Mouse (Mus musculus) neural tube, embryonic 13.5 days (tissue): ENCODE measurements around the gene Slc20a1. TPM values are rescaled to one million over a fixed set of nuclear protein-coding genes. Genes with fewer than 3 reads are reported as not detected.

Source experiments
- ATAC-seq: fragments of 200-750 bp; cut with Nextera tagmentation; 2 replicates; pipeline ENCODE4 v1.8.0; 2017; ENCODE audit warnings: low read depth, mild to moderate bottlenecking, moderate TSS enrichment, moderate library complexity
- H3K27ac ChIP-seq: fragments of 300-500 bp; sonication (generic); replicated peaks from 2 replicates; pipeline ENCODE4 v1.5.1; 2015; ENCODE audit warnings: moderate library complexity, mild to moderate bottlenecking, inconsistent platforms
- H3K27me3 ChIP-seq: fragments of 300-500 bp; sonication (generic); 2 replicates; pipeline ENCODE4 v1.6.1; 2015; ENCODE audit warnings: mild to moderate bottlenecking, inconsistent platforms
- H3K36me3 ChIP-seq: fragments of 300-500 bp; sonication (generic); 2 replicates; pipeline ENCODE4 v1.6.1; 2015; ENCODE audit warnings: mild to moderate bottlenecking, inconsistent platforms
- H3K4me1 ChIP-seq: fragments of 300-500 bp; sonication (generic); replicated peaks from 2 replicates; pipeline ENCODE4 v1.6.1; 2015; ENCODE audit warnings: inconsistent platforms
- H3K4me2 ChIP-seq: fragments of 300-500 bp; sonication (generic); 2 replicates; pipeline ENCODE4 v1.6.1; 2015; ENCODE audit warnings: inconsistent platforms, mild to moderate bottlenecking, moderate library complexity
- H3K4me3 ChIP-seq: fragments of 300-500 bp; sonication (generic); 2 replicates; pipeline ENCODE4 v1.5.1; 2015; ENCODE audit warnings: mild to moderate bottlenecking, inconsistent platforms
- H3K9ac ChIP-seq: fragments of 300-500 bp; sonication (generic); 2 replicates; pipeline ENCODE4 v1.6.1; 2015; ENCODE audit warnings: moderate library complexity, mild to moderate bottlenecking, inconsistent platforms
- H3K9me3 ChIP-seq: fragments of 300-500 bp; sonication (generic); 2 replicates; pipeline ENCODE4 v1.6.1; 2016; ENCODE audit warnings: inconsistent platforms
- WGBS: fragments of 180-500 bp; shearing (Covaris S2); methylation state at CpG from one replicate; pipeline ENCODE4 v1.1.7; 2015; 5-methylcytosine and 5-hydroxymethylcytosine counted together
- polyA plus RNA-seq: library from polyadenylated mRNA; unstranded; fragments of >200 nt; fragmentation: Nextera tagmentation; extraction: Ambion mirVana; gene quantifications from 2 replicates; pipeline ENCODE4 v1.2.1, GENCODE M21; 2015

The Slc20a1 gene
- polyA plus RNA-seq, 1 experiment from 2014 or later, result 43.2 TPM

GRCm38 (mm10) chr2:129177661-129178060 lies 20.9 kb upstream of the Slc20a1 start:
- no peaks in the 10 kb centered on the region for H3K36me3 ChIP-seq
- no peak overlapping the region for H3K4me3 ChIP-seq
- no peak overlapping the region for H3K27ac ChIP-seq
- ATAC-seq, result no peak
- H3K9me3 ChIP-seq, result no peaks in the 10 kb centered on the region
- H3K4me1 ChIP-seq, result no peaks in the 10 kb centered on the region
- WGBS, result 44% methylated on average over 3 of the region's 3 CpGs
- H3K27me3 ChIP-seq, result no peaks in the 10 kb centered on the region
- H3K9ac ChIP-seq, result no peak overlapping the region
- H3K4me2 ChIP-seq, result no peak overlapping the region

DNA sequence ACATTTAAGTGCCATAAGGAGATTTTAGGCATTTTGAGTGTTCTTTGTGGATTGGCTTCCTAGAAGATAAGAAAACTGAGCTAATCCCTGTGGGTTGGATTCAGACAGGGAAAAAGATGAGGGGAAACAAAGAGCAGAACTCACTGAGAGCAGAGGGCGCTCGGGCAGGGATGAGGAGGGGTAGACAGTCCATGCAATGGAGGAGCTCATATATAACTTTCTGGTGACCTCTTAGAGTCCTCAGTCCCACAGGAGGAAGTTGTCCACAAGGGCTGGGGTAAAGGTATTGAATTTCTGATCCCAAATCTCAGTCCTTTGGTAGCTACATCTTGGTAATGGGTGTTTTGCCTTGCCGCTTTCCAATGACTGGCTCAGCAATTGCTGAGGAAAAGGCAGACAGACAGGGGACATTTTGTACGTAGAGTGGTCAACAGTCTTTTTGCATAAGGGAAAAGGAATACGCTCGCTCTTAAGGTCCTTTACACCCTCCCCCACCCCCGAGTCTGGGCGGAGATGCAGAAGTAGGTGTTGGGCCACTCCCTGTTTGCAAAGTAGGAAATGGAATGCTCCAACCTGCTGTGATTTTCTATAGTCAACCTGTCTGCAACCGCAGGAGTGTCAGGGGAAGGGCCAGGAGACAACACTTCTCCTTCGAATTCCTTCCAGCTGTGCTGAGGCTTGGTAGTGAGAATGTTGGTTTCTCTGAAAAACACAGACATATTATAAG lies 20.2 kb upstream of the Slc20a1 start:
- H3K27ac ChIP-seq, result no peak overlapping the region
- ATAC-seq, result no peak
- H3K36me3 ChIP-seq, result no peaks in the 10 kb centered on the region
- no peaks in the 10 kb centered on the region for H3K27me3 ChIP-seq
- H3K9ac ChIP-seq, result no peak overlapping the region
- H3K4me3 ChIP-seq, result no peak overlapping the region
- no peak overlapping the region for H3K4me2 ChIP-seq
- H3K4me1 ChIP-seq, result no peaks in the 10 kb centered on the region
- no peaks in the 10 kb centered on the region for H3K9me3 ChIP-seq
- 48% methylated on average over 10 of the region's 10 CpGs for WGBS

DNA sequence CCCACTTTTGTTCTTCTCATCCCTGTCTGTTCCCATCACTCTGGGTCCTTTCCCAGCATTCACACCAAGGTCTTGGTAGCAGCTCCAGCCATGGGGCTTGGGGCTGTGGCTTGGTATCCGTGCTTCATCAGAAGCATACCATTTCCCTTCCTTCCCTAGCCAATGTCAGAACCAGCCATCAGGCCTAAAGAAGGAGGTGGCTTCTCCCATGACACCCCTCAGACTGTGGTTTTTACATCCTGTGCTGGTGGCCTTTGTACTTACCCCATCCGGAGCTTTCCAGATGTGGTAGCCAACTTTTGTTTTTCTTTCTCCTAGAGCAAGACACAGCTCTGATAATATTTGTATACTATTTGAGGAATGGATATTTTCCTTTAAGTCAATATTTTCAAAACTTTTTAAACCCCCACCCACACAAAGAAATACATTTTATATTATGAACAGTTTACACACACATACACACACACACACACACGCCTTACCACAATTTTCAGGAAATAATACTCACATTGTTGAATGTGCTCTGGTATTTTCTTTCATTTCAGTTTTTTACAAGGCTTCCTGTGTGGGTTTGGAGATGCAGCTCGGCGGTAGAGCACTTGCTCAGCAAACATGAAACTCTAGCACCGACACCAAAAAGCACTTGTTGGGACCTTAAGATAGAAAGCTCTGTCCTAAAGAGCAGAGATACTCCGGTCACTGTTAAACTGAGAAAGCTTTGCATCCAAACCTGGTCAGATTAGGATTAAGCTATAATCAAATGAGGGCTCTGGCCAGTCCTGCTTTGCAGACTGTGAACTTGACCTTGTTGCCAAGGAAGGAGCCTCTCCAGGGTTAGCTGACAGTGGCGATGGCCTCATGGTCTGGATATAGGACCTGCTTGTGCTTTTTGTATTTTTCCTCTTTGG lies 18.4 kb upstream of the Slc20a1 start:
- H3K27ac ChIP-seq, result no peak overlapping the region
- H3K27me3 ChIP-seq, result no peaks in the 10 kb centered on the region
- no peaks in the 10 kb centered on the region for H3K4me1 ChIP-seq
- ATAC-seq, result no peak
- no peak overlapping the region for H3K9ac ChIP-seq
- H3K9me3 ChIP-seq, result no peaks in the 10 kb centered on the region
- H3K4me2 ChIP-seq, result no peak overlapping the region
- 71% methylated on average over 8 of the region's 8 CpGs for WGBS
- no peak overlapping the region for H3K4me3 ChIP-seq
- no peaks in the 10 kb centered on the region for H3K36me3 ChIP-seq

DNA sequence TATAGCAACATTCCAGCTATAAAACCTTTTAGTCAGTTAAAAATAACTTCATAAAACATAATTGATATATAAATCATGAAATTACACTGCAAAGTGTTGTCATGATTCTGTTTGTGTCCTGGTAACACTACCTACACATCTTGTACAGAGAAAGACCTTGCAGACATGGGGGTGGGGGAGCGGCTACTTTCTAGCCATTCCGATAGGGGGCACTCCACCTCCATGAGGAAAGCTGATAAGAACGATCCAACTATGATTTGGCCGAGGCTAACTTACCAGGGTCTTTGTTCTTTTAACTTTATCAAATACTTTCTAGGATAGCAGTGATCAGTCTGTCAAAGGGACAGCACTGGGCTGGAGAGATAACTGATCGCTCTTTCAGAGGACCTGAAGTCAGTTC lies 17.1 kb upstream of the Slc20a1 start:
- no peak overlapping the region for H3K27ac ChIP-seq
- H3K4me1 ChIP-seq, result no peaks in the 10 kb centered on the region
- H3K4me3 ChIP-seq, result no peak overlapping the region
- H3K4me2 ChIP-seq, result no peak overlapping the region
- 91% methylated on average over 5 of the region's 5 CpGs for WGBS
- H3K9me3 ChIP-seq, result no peaks in the 10 kb centered on the region
- no peak for ATAC-seq
- no peak overlapping the region for H3K9ac ChIP-seq
- no peaks in the 10 kb centered on the region for H3K36me3 ChIP-seq
- no peaks in the 10 kb centered on the region for H3K27me3 ChIP-seq

DNA sequence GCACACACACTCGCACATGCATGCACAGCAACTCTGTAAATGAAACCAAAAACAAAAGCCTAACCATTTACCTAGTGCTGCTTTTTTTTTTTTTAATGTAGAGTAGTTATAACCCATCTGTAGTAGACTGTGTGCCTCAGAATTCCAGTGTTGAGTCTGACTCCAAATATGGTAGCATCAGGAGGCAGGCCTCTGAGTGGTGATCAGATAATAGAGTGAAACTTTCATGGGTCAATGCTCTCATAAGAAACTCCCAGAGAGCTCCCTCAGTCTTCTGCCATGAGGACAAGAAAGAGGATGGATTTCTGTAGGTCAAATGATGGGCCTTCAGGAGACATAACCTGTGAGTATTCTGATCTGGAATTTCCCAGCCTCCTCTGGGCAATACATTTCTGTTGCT lies 16.2 kb upstream of the Slc20a1 start:
- H3K9ac ChIP-seq, result no peak overlapping the region
- no peak overlapping the region for H3K27ac ChIP-seq
- ATAC-seq, result no peak
- H3K27me3 ChIP-seq, result no peaks in the 10 kb centered on the region
- no peak overlapping the region for H3K4me2 ChIP-seq
- H3K36me3 ChIP-seq, result no peaks in the 10 kb centered on the region
- no peaks in the 10 kb centered on the region for H3K9me3 ChIP-seq
- no peaks in the 10 kb centered on the region for H3K4me1 ChIP-seq
- WGBS, result 100% methylated on average over 1 of the region's 1 CpGs
- H3K4me3 ChIP-seq, result no peak overlapping the region

GRCm38 (mm10) chr2:129183561-129184031 lies 15.0 kb upstream of the Slc20a1 start:
- H3K4me1 ChIP-seq, result no peaks in the 10 kb centered on the region
- 77% methylated on average over 14 of the region's 14 CpGs for WGBS
- H3K4me3 ChIP-seq, result no peak overlapping the region
- H3K27ac ChIP-seq, result no peak overlapping the region
- H3K4me2 ChIP-seq, result no peak overlapping the region
- ATAC-seq, result no peak
- H3K9me3 ChIP-seq, result no peaks in the 10 kb centered on the region
- H3K9ac ChIP-seq, result no peak overlapping the region
- no peaks in the 10 kb centered on the region for H3K27me3 ChIP-seq
- no peaks in the 10 kb centered on the region for H3K36me3 ChIP-seq

DNA sequence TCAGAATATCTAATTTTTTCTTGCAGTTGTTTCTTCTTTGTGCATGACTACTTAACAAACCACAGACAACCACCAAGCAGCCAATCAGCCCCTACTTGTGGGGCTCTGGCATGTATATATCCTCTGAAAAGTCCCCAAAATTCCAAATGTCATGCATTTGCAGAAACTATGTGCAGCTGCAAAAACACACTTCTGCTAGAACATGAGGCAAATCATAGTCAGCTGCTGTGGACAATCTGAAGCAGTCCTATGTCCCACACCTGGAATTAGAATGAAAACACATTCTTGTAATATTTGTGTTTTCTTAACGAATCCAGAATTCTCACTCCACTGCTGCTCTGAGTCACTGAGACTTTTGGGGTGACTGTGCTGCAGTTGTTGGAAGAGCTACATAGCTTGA lies 13.7 kb upstream of the Slc20a1 start:
- Histone ChIP-seq H3K27me3 (no peaks in the 10 kb centered on the region), H3K4me2 (no peak overlapping the region), H3K27ac (no peak overlapping the region), H3K36me3 (no peaks in the 10 kb centered on the region), H3K4me1 (no peaks in the 10 kb centered on the region), H3K9me3 (0 out of 2 replicates have a peak, but pooled peaks cover 3% of the 10 kb centered on the region), H3K4me3 (no peak overlapping the region), H3K9ac (no peak overlapping the region)
- WGBS, result 88% methylated on average over 1 of the region's 1 CpGs
- no peak for ATAC-seq

DNA sequence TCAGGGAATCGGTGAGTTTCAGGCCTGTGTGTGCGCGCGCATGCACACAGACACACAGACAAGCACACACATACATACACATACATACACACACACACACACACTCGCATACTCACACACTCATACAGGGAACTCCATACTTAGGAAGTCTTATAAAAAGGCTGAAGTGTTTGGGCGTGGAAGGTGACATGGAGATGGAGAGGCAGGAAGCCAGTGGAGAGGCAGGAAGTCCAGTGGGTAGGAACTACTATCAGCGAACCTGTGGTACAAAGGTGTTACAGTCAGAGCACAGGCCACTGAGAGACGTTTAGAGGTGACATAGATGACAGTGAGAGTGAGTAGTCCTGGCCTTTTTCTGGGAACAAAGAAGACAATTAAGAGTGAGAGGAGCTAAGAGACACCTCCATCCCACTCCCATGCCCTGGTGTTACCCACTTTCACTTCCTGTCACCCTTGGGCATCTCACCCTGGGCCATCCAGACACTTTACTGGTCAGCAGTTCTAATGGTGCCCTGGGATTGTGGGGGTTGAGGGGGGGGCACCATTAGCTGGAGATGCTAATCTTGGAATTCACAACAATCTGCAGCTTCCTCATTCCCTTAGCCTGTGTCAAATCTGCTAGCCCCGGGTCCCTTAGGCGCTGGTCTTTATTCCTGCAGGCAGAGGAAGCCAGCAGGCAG lies 12.8 kb upstream of the Slc20a1 start:
- 89% methylated on average over 10 of the region's 10 CpGs for whole genome bisulfite sequencing
- no peak overlapping the region for H3K27ac ChIP-seq
- no peaks in the 10 kb centered on the region for H3K4me1 ChIP-seq
- no peaks in the 10 kb centered on the region for H3K36me3 ChIP-seq
- no peak for ATAC-seq
- no peak overlapping the region for H3K4me2 ChIP-seq
- H3K9me3 ChIP-seq, result 0 out of 2 replicates have a peak, but pooled peaks cover 3% of the 10 kb centered on the region
- H3K27me3 ChIP-seq, result no peaks in the 10 kb centered on the region
- no peak overlapping the region for H3K9ac ChIP-seq
- no peak overlapping the region for H3K4me3 ChIP-seq

- H3K9me3 ChIP-seq, result 0 out of 2 replicates have a peak, but pooled peaks cover 3% of the 10 kb centered on the region
- no peak overlapping the region for H3K27ac ChIP-seq
- no peaks in the 10 kb centered on the region for H3K4me1 ChIP-seq
- no peak for ATAC-seq
- no peak overlapping the region for H3K9ac ChIP-seq
- no peaks in the 10 kb centered on the region for H3K36me3 ChIP-seq
- no peak overlapping the region for H3K4me3 ChIP-seq
- 87% methylated on average over 5 of the region's 5 CpGs for WGBS
- no peak overlapping the region for H3K4me2 ChIP-seq
- H3K27me3 ChIP-seq, result no peaks in the 10 kb centered on the region
Observed at GRCm38 (mm10) chr2:129186291-129186919, 12.2 kb upstream of the Slc20a1 start.

DNA sequence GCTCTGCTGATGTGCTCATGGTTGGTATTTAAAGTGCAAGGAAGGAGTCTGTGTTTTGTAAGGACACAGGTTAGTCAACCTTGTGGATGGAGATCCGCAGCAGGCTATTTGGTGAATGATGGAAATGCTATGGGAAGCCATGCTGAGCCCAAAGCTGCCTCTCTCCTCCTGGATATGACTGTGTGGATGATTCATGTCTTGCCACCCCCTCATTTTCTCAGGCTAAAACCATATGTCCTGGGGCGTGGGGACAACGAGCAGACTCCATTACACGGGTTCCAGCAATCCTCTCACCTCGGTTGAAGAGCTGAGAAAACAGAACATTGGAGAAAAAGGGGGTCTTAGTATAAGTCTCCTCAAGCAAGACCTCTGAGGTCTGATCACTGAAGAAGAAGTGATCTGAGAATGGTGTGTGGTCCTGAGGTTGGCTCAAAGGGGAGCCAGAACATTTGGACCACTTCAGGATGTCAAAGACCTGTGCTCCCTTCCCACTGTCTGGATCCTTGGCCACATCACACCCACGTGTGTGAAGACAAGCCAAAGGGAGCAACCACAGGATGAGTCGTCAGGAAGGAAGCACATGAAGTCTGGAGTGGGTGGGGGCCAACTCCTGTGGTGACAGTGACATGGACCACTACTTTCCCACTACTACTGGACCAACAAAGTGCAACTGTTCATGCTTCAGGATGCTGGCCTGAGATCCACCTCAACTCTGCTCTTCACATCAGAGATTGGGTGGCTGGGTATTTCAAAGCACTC lies 6.0 kb upstream of the Slc20a1 start:
- no peak overlapping the region for H3K27ac ChIP-seq
- no peak overlapping the region for H3K4me3 ChIP-seq
- 0 out of 2 replicates have a peak, but pooled peaks cover 3% of the 10 kb centered on the region for H3K9me3 ChIP-seq
- H3K27me3 ChIP-seq, result no peaks in the 10 kb centered on the region
- no peak overlapping the region for H3K4me2 ChIP-seq
- ATAC-seq, result no peak
- H3K36me3 ChIP-seq, result no peaks in the 10 kb centered on the region
- peaks cover 6% of the 10 kb centered on the region for H3K4me1 ChIP-seq
- 82% methylated on average over 7 of the region's 7 CpGs for WGBS
- H3K9ac ChIP-seq, result no peak overlapping the region

GRCm38 (mm10) chr2:129196317-129196716 lies 2.2 kb upstream of the Slc20a1 start:
- Histone ChIP-seq H3K4me3 (no peak overlapping the region), H3K36me3 (peaks cover 5% of the 10 kb centered on the region; the same call in 1 of the 2 replicates), H3K27me3 (no peaks in the 10 kb centered on the region), H3K9me3 (no peaks in the 10 kb centered on the region), H3K9ac (no peak overlapping the region), H3K4me1 (peaks cover 26% of the 10 kb centered on the region), H3K27ac (no peak overlapping the region), H3K4me2 (no peak overlapping the region)
- no peak for ATAC-seq
- 95% methylated on average over 2 of the region's 2 CpGs for WGBS
